Mouse (Mus musculus): ENCODE measurements around the gene Hsd3b7. TPM values are rescaled to one million over a fixed set of nuclear protein-coding genes. Genes with fewer than 3 reads are reported as not detected.

Gene Hsd3b7
- total and polyA plus RNA-seq, 2 experiments from 2014 or later = 10.3 to 11.0 TPM

DNA sequence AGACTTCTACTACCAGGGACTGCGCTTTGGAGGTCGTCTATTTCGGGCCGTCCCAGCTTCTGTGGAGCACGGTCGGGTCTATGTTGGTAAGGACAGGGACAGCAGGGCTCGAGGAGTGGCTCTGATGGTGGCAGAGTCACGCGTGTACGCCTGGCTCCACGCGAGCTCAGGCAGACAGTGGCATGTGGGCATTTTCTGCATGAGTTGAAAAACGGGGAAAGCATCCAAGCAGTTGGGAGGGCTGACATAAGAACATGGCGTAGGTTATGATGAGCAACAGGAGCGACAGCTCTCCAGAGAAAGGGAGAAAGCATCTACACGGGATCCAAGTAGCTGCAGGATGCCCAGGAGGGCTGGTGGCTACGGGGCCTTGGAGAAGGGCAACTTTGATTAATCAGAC is 1.9 kb downstream of the Hsd3b7 start:
- TF ChIP-seq CTCF (IDR thresholded peaks at IDR 0.05; ENCODE audit: low read depth) = no peak
- Histone ChIP-seq H3K27ac (peak overlapping the region; percentile 11; the same call in 1 of the 2 replicates), H3K9ac (replicated peaks; ENCODE audit: low read length) (no peak overlapping the region), H3K4me1 (ENCODE audit: insufficient read depth, low read length) (0 out of 2 replicates have a peak, but pooled peaks cover 6% of the 10 kb centered on the region), H3K4me3 (ENCODE audit: low read length) (no peak overlapping the region), H3K36me3 (ENCODE audit: insufficient read depth, low read length) (peaks cover 27% of the 10 kb centered on the region), H3K27me3 (ENCODE audit: insufficient read depth, low read length) (no peaks in the 10 kb centered on the region), H3K9me3 (ENCODE audit: low read length) (no peaks in the 10 kb centered on the region), H3K4me2 (ENCODE audit: low read depth, low read length) (no peak overlapping the region)
- peak; percentile 23 for DNase-seq (ENCODE audit: low spot score)
- WGBS = 85% methylated on average over 17 of the region's 17 CpGs
- ATAC-seq = no peak

DNA sequence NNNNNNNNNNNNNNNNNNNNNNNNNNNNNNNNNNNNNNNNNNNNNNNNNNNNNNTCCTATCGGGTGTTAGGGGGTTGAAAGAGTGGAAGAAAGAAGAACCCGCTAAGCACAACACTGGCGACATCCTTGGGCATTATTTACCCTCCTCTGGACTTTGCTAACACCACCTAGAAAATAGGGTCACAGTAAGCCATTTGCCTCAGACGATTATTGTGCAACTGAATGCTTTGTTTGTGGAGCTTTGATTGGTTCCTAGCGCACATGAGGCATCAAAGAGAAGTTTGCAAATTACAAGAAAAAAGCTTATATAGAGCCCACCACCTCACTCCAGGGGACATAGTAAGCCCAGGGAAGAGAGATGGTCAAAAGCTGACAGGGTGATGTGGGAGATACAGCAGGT is 8.4 kb downstream of the Hsd3b7 start:
- H3K9ac ChIP-seq (replicated peaks; ENCODE audit: low read length) = no peak overlapping the region
- no peak for TF ChIP-seq CTCF (IDR thresholded peaks at IDR 0.05; ENCODE audit: low read depth)
- no peak overlapping the region for H3K4me3 ChIP-seq (ENCODE audit: low read length)
- 71% methylated on average over 5 of the region's 5 CpGs for WGBS
- H3K27ac ChIP-seq = no peak overlapping the region
- H3K4me1 ChIP-seq (ENCODE audit: insufficient read depth, low read length) = no peaks in the 10 kb centered on the region
- H3K4me2 ChIP-seq (ENCODE audit: low read depth, low read length) = no peak overlapping the region
- ATAC-seq = no peak
- no peak for DNase-seq (ENCODE audit: low spot score)
- peaks cover 34% of the 10 kb centered on the region; the same call in 1 of the 2 replicates for H3K36me3 ChIP-seq (ENCODE audit: insufficient read depth, low read length)
- H3K27me3 ChIP-seq (ENCODE audit: insufficient read depth, low read length) = no peaks in the 10 kb centered on the region
- no peaks in the 10 kb centered on the region for H3K9me3 ChIP-seq (ENCODE audit: low read length)

DNA sequence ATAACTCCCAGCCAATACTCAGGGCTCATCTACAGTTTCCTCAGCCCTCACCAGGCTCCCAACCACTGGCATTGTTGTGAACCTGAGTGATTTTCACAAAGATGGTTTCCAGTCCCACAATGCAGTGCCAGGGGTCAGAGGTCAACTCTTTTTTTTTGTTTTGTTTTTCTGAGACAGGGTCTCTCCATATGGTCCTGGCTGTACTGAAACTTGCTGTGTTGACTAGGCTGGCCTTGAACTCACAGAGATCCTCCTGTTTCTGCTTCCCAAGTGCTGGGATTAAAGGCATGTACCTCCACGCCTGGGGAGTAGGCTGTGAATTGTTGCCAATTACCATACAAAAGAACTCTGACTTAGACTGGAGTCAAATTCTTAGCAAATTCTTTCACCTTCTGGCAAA is 9.4 kb downstream of the Hsd3b7 start:
- H3K9me3 ChIP-seq (ENCODE audit: low read length) = no peaks in the 10 kb centered on the region
- H3K27me3 ChIP-seq (ENCODE audit: insufficient read depth, low read length) = no peaks in the 10 kb centered on the region
- TF ChIP-seq CTCF (IDR thresholded peaks at IDR 0.05; ENCODE audit: low read depth) = no peak
- H3K4me2 ChIP-seq (ENCODE audit: low read depth, low read length) = no peak overlapping the region
- WGBS = 88% methylated on average over 1 of the region's 1 CpGs
- no peak overlapping the region for H3K27ac ChIP-seq
- H3K4me1 ChIP-seq (ENCODE audit: insufficient read depth, low read length) = no peaks in the 10 kb centered on the region
- H3K36me3 ChIP-seq (ENCODE audit: insufficient read depth, low read length) = peaks cover 39% of the 10 kb centered on the region
- no peak overlapping the region for H3K4me3 ChIP-seq (ENCODE audit: low read length)
- no peak overlapping the region for H3K9ac ChIP-seq (replicated peaks; ENCODE audit: low read length)
- no peak for DNase-seq (ENCODE audit: low spot score)
- no peak for ATAC-seq

- peaks cover 39% of the 10 kb centered on the region for H3K36me3 ChIP-seq (ENCODE audit: insufficient read depth, low read length)
- TF ChIP-seq CTCF (IDR thresholded peaks at IDR 0.05; ENCODE audit: low read depth) = no peak
- no peak for ATAC-seq
- H3K9ac ChIP-seq (replicated peaks; ENCODE audit: low read length) = no peak overlapping the region
- DNase-seq (ENCODE audit: low spot score) = no peak
- no peaks in the 10 kb centered on the region for H3K9me3 ChIP-seq (ENCODE audit: low read length)
- H3K4me1 ChIP-seq (ENCODE audit: insufficient read depth, low read length) = no peaks in the 10 kb centered on the region
- H3K4me3 ChIP-seq (ENCODE audit: low read length) = no peak overlapping the region
- no peak overlapping the region for H3K27ac ChIP-seq
- WGBS = 83% methylated on average over 10 of the region's 10 CpGs
- no peaks in the 10 kb centered on the region for H3K27me3 ChIP-seq (ENCODE audit: insufficient read depth, low read length)
- H3K4me2 ChIP-seq (ENCODE audit: low read depth, low read length) = no peak overlapping the region
These were observed 10.2 kb downstream of the Hsd3b7 start for GRCm38 (mm10) chr7:127810650-127811049.

GRCm38 (mm10) chr7:127811240-127811639 is 10.8 kb downstream of the Hsd3b7 start:
- H3K4me2 ChIP-seq (ENCODE audit: low read depth, low read length) = no peak overlapping the region
- ATAC-seq = no peak
- no peak overlapping the region for H3K4me3 ChIP-seq (ENCODE audit: low read length)
- no peak for TF ChIP-seq CTCF (IDR thresholded peaks at IDR 0.05; ENCODE audit: low read depth)
- H3K27me3 ChIP-seq (ENCODE audit: insufficient read depth, low read length) = no peaks in the 10 kb centered on the region
- no peaks in the 10 kb centered on the region for H3K9me3 ChIP-seq (ENCODE audit: low read length)
- WGBS = 88% methylated on average over 4 of the region's 4 CpGs
- no peak overlapping the region for H3K9ac ChIP-seq (replicated peaks; ENCODE audit: low read length)
- no peaks in the 10 kb centered on the region for H3K4me1 ChIP-seq (ENCODE audit: insufficient read depth, low read length)
- DNase-seq (ENCODE audit: low spot score) = no peak
- H3K27ac ChIP-seq = no peak overlapping the region
- peaks cover 39% of the 10 kb centered on the region for H3K36me3 ChIP-seq (ENCODE audit: insufficient read depth, low read length)

DNA sequence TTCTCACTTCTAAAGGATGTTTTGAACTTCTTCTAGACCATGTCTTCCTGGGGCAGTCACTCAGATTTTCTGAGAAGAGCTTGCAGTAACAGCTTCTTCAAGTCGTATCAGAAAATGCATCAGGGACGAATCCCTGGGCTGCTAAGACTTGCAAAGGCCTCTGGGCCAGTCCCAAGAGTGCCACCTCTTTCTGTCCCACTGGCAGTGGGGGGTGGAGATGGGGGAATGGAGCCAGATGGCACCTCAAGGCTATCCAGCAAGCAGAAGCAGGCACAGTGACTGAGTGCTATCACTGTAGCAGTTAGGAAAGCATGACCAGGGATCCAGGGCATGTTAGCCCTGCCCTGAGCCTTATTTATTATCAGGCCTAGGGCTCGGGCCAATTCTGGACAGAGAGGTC is 11.9 kb downstream of the Hsd3b7 start:
- DNase-seq (ENCODE audit: low spot score) (no peak), ATAC-seq (no peak)
- 91% methylated on average over 3 of the region's 3 CpGs for WGBS
- no peaks in the 10 kb centered on the region for H3K4me1 ChIP-seq (ENCODE audit: insufficient read depth, low read length)
- H3K27ac ChIP-seq = no peak overlapping the region
- no peaks in the 10 kb centered on the region for H3K9me3 ChIP-seq (ENCODE audit: low read length)
- no peak overlapping the region for H3K4me2 ChIP-seq (ENCODE audit: low read depth, low read length)
- H3K36me3 ChIP-seq (ENCODE audit: insufficient read depth, low read length) = peaks cover 39% of the 10 kb centered on the region
- TF ChIP-seq CTCF (IDR thresholded peaks at IDR 0.05; ENCODE audit: low read depth) = no peak
- no peak overlapping the region for H3K4me3 ChIP-seq (ENCODE audit: low read length)
- no peak overlapping the region for H3K9ac ChIP-seq (replicated peaks; ENCODE audit: low read length)
- H3K27me3 ChIP-seq (ENCODE audit: insufficient read depth, low read length) = no peaks in the 10 kb centered on the region

- Histone ChIP-seq H3K27ac (no peak overlapping the region), H3K27me3 (ENCODE audit: insufficient read depth, low read length) (no peaks in the 10 kb centered on the region), H3K4me1 (ENCODE audit: insufficient read depth, low read length) (no peaks in the 10 kb centered on the region), H3K9me3 (ENCODE audit: low read length) (no peaks in the 10 kb centered on the region), H3K4me2 (ENCODE audit: low read depth, low read length) (no peak overlapping the region), H3K9ac (replicated peaks; ENCODE audit: low read length) (no peak overlapping the region), H3K36me3 (ENCODE audit: insufficient read depth, low read length) (peaks cover 34% of the 10 kb centered on the region), H3K4me3 (ENCODE audit: low read length) (no peak overlapping the region)
- no peak for TF ChIP-seq CTCF (IDR thresholded peaks at IDR 0.05; ENCODE audit: low read depth)
- 78% methylated on average over 4 of the region's 4 CpGs for WGBS
- DNase-seq (ENCODE audit: low spot score) (no peak), ATAC-seq (no peak)
These were observed 13.4 kb downstream of the Hsd3b7 start for GRCm38 (mm10) chr7:127813821-127814220.

Measured in hindbrain, postnatal 0 days (tissue).